Comparison of ENCODE assay signal across 13 mouse cellular contexts in the genomic region with DNA sequence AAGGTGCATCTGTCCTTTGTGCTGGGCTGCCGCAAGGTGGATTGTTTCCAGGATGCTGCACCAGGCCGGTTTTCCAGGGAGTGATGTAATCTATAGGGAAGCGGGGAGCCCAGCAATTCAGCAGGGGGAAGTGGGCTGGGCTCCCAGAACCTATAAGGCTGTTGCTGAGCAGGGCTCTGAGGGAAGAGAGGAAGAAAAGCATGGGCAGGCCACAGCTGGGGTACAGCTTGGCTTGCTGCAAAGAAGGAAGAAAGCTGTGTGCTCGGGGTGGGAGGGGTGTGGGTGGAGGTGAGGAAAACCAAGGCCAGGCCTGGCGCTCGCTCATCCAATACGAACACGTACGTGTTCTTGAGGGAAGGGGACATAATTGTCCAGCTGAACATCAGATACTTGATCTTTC.
DNase-seq lines count a peak whose midpoint lies in the region; ATAC-seq lines count a peak whose summit lies in the region.
"Had no signal": no experiment of that assay in that cellular context is flagged by ENCODE, and none has a peak within 500 bp of the region (broad histone marks: within the 10 kb centered on the region; RNA-seq: fewer than 3 reads in every experiment).

No protein-coding gene starts in this region.

- no peaks in the 10 kb centered on the region for H3K9me3 ChIP-seq in embryonic facial prominence, embryonic 13.5 days
- no peaks in the 10 kb centered on the region for H3K9me3 ChIP-seq in embryonic facial prominence, embryonic 10.5 days
- no peaks in the 10 kb centered on the region for H3K9me3 ChIP-seq in liver, embryonic 12.5 days (replicated peaks)

- no peaks in the 10 kb centered on the region for H3K36me3 ChIP-seq in embryonic facial prominence, embryonic 13.5 days
- no peaks in the 10 kb centered on the region for H3K36me3 ChIP-seq in embryonic facial prominence, embryonic 10.5 days (replicated peaks)
- no peaks in the 10 kb centered on the region for H3K36me3 ChIP-seq in liver, embryonic 12.5 days

- H3K27ac ChIP-seq in embryonic facial prominence, embryonic 13.5 days, result peak overlapping the region; percentile 34; the same call in 1 of the 2 replicates
- no peak overlapping the region for H3K27ac ChIP-seq in embryonic facial prominence, embryonic 10.5 days (replicated peaks)
- peak overlapping the region; percentile 49; the same call in 1 of the 2 replicates for H3K27ac ChIP-seq in liver, embryonic 12.5 days
- H3K27ac ChIP-seq: heart, adult 2 months; hindbrain, embryonic 14.5 days; kidney, postnatal 0 days had no signal

- DNase-seq in embryonic facial prominence, embryonic 10.5 days (ENCODE audit: low spot score), result no peak
- DNase-seq in liver, result no peak
- DNase-seq in brain, adult 2 months (ENCODE audit: low read depth, low spot score), result peak; percentile 28
- DNase-seq in adrenal gland, adult 2 months, result no peak
- DNase-seq: embryo, embryonic 11 days had no signal

- no peak overlapping the region for H3K4me3 ChIP-seq in embryonic facial prominence, embryonic 13.5 days
- H3K4me3 ChIP-seq in embryonic facial prominence, embryonic 10.5 days, result no peak overlapping the region
- H3K4me3 ChIP-seq in liver, embryonic 12.5 days, result no peak overlapping the region
- H3K4me3 ChIP-seq: heart, adult 2 months had no signal

- no peak for ATAC-seq in embryonic facial prominence, embryonic 13.5 days (ENCODE audit: insufficient number of reproducible peaks, insufficient read depth, low FRiP score, low TSS enrichment, low read depth)
- ATAC-seq in liver, embryonic 12.5 days, result no peak
- peak; percentile 63 for ATAC-seq in megakaryocyte, adult 5-6 weeks (ENCODE audit: poor library complexity, severe bottlenecking)
- no peak for ATAC-seq in activated CD4-positive, CD25-positive, alpha-beta regulatory T cell, adult 4 months
- ATAC-seq: forebrain, embryonic 14.5 days had no signal

- H3K9ac ChIP-seq in embryonic facial prominence, embryonic 13.5 days, result no peak overlapping the region
- no peak overlapping the region for H3K9ac ChIP-seq in liver, embryonic 12.5 days
- H3K9ac ChIP-seq: hindbrain, embryonic 14.5 days had no signal

- no peak overlapping the region for H3K4me2 ChIP-seq in embryonic facial prominence, embryonic 13.5 days
- H3K4me2 ChIP-seq in liver, embryonic 12.5 days, result no peak overlapping the region
- H3K4me2 ChIP-seq: hindbrain, embryonic 14.5 days had no signal

- 70% methylated on average over 9 of the region's 9 CpGs for WGBS in embryonic facial prominence, embryonic 13.5 days
- 75% methylated on average over 9 of the region's 9 CpGs for WGBS in embryonic facial prominence, embryonic 10.5 days
- WGBS in liver, embryonic 12.5 days (ENCODE audit: insufficient replicate concordance), result 67% methylated on average over 9 of the region's 9 CpGs

- peaks cover 15% of the 10 kb centered on the region; the same call in 1 of the 2 replicates for H3K4me1 ChIP-seq in embryonic facial prominence, embryonic 13.5 days
- H3K4me1 ChIP-seq in embryonic facial prominence, embryonic 10.5 days, result peaks cover 4% of the 10 kb centered on the region; the same call in 1 of the 2 replicates
- peaks cover 52% of the 10 kb centered on the region for H3K4me1 ChIP-seq in liver, embryonic 12.5 days

- no peaks in the 10 kb centered on the region for H3K27me3 ChIP-seq in embryonic facial prominence, embryonic 13.5 days
- H3K27me3 ChIP-seq in embryonic facial prominence, embryonic 10.5 days (replicated peaks; ENCODE audit: low read depth, poor library complexity, severe bottlenecking), result no peaks in the 10 kb centered on the region
- H3K27me3 ChIP-seq in liver, embryonic 12.5 days (replicated peaks), result no peaks in the 10 kb centered on the region
